Mouse (Mus musculus): Measurements from ENCODE around the gene Nhsl1.

DNA sequence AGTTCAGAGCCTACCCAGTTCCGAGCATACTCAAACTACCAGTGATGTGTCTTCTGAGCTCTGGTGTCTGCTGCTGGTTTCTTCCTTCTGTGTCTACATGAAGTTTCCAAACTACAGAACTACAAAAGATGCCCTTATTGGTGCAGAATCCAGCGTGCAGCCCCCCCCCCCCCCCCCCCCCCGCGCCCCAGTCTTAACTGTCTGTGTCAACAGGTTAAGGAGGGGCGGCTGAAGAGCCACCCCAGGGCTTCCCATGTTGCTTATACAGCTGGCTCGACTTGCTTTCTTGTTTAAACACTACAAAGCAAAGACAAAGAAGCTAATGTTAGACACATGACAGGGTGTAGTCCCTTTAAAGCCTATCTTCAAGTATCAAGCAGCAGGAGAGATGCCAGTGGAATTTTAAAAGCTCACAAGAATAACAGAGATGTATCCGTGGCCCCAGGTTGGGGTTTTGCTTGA lies 127.6 kb downstream of the Nhsl1 start:
- no peak for TF ChIP-seq CTCF (IDR thresholded peaks at IDR 0.05; ENCODE audit: low read depth, low read length)
- TF ChIP-seq GATA1 (IDR thresholded peaks at IDR 0.05; ENCODE audit: borderline replicate concordance, low read length) = no peak
